Mouse (Mus musculus): ENCODE results near the gene Kmt2e. TPM values are rescaled to one million over a fixed set of nuclear protein-coding genes. Genes with fewer than 3 reads are reported as not detected.

The Kmt2e gene
- polyA plus RNA-seq, 1 experiment = 315 TPM

DNA sequence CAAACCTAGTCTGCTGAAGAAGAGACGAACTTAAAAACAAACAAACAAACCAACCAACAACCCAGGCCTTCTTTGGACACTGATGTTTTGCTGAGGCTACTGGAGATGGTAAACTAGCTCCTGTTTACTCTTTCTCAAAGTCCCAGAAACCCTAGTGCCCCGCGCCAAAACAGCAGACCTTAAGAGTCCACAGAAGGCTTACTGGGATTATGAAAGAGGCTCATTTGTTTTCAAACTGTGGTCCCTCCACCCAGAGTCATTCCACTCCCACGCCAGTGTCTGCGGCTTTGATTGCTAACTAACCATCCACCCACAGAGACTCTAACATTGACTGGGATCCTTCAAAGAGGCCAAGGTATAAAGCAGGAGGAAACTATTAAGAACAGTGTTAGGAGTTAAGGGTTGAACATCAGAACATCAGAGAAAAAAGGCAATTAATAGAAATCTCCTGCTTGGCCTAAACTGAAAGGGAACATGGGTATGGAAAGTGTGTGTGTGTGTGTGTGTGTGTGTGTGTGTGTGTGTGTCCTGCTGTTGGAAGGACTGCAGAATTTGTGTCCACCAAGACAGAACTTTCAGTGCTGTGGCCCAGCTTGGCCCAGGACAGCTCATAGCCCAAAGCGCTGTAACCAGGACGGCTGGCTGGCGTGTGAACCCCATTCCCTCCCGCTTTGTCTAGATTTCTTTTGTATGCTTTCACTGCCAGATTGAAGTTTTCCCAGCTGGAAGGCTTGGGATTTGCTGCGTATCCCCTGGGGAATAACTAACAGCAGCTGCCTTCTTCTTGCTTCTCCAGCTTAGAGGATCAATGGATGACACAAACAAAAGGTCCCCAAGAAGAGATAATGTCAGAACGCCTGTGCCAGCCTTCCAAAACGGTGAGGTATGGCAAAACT lies 20.4 kb upstream of the Kmt2e start:
- H3K4me3 ChIP-seq (ENCODE audit: insufficient read depth, low read depth, low read length) = no peak overlapping the region
- peaks cover 19% of the 10 kb centered on the region for H3K4me1 ChIP-seq (ENCODE audit: control insufficient read depth, insufficient read depth, low read length)
- H3K27ac ChIP-seq (ENCODE audit: insufficient read depth, low read depth, low read length) = 0 out of 2 replicates have a peak overlapping the region, but pooled peaks have one; percentile 48
- 17% methylated on average over 12 of the region's 12 CpGs for WGBS
- TF ChIP-seq CTCF (IDR thresholded peaks at IDR 0.05; ENCODE audit: insufficient read depth, low read depth, low read length) = no peak
- no peak for TF ChIP-seq POLR2A (IDR thresholded peaks at IDR 0.05; ENCODE audit: insufficient read depth, low read depth, low read length)

DNA sequence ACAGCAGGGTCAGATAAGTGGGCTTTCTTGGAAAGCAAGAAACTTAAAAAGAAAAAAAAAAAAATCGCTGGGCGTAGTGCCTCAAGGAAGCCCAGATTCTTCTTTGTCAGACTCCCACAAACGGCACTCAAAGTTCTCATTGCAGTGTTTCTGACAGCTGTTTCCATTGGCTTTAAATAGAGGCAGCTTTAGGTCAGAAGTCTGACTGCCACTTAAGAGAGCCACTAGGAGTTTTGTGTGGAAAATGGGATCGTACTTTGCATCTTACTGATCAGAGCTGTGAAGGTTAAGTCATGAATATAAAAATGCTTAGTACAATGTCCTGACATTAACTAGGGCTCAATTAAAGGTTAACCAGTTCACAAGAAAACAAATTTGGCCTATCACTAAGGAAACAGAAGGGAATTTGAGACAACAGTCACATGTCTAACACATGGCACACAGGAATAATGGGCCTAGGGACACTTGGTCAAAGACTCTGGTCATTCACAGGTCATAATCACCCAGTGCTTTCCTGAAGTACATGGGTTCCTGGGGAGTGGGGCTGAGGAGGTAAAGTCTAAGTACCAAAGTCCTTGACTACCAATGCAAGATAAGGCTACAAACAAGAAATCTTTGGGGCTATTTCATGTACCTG lies 19.6 kb upstream of the Kmt2e start:
- Histone ChIP-seq H3K4me1 (ENCODE audit: control insufficient read depth, insufficient read depth, low read length) (peaks cover 21% of the 10 kb centered on the region), H3K4me3 (ENCODE audit: insufficient read depth, low read depth, low read length) (no peak overlapping the region)

DNA sequence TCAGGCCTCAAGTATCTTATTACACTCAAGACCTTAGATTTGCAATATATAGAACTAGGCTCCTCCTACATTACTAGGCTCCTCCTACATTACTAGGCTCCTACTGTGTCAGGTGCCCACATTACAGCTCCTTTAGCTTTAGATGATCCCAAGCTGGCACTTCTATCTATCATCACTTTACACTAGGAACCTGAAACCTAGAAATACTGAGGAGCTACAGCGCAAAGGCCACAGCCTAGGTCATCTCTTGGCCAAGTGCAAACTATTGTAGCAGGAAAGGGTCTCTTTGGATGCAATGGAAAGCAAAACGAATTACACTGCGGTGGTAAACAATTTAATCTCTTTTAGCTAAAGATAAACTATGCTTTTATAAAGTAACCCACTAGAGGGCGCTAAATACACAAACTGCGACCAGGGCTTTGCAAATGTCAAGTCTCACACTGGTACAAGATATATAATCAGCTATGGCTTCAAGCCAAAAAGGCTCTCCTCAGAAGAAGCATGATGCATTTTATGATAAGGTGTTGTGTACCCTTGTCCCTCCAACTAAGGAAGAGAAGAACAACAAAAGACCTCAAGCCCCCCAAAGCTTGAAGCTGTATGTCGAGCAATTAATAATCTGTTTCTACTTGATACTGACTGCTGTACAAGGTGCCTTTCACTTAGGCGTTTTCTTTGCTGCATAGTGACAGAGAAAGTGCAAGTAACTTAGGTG lies 18.5 kb upstream of the Kmt2e start:
- H3K27ac ChIP-seq (ENCODE audit: insufficient read depth, low read depth, low read length) = peak overlapping the region; percentile 19; the same call in 1 of the 2 replicates
- H3K4me1 ChIP-seq (ENCODE audit: control insufficient read depth, insufficient read depth, low read length) = peaks cover 19% of the 10 kb centered on the region
- WGBS = 10% methylated on average over 7 of the region's 7 CpGs
- TF ChIP-seq POLR2A (IDR thresholded peaks at IDR 0.05; ENCODE audit: insufficient read depth, low read depth, low read length) (no peak), CTCF (IDR thresholded peaks at IDR 0.05; ENCODE audit: insufficient read depth, low read depth, low read length) (no peak)
- no peak overlapping the region for H3K4me3 ChIP-seq (ENCODE audit: insufficient read depth, low read depth, low read length)

More for the DNA sequence above, 19.6 kb upstream of the Kmt2e start:
- H3K27ac ChIP-seq (ENCODE audit: insufficient read depth, low read depth, low read length) = 0 out of 2 replicates have a peak overlapping the region, but pooled peaks have one; percentile 1
- TF ChIP-seq CTCF (IDR thresholded peaks at IDR 0.05; ENCODE audit: insufficient read depth, low read depth, low read length) (no peak), POLR2A (IDR thresholded peaks at IDR 0.05; ENCODE audit: insufficient read depth, low read depth, low read length) (no peak)
- 23% methylated on average over 4 of the region's 4 CpGs for WGBS

DNA sequence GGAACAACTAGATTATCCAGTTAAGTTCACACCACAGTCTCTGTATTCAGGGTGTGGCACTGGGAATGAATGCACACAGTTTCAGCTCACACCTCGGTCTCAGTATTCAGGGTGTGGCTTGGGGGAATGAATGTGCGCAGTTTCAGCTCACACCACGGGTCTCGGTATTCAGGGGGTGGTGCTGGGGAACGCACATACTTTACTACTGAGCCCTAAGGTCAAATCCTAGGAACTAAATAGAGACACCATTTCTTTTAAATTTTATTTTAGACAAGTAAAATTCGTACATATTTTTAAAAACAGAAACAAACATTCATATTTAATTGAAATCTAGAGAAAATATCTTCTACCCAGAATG lies 18.0 kb upstream of the Kmt2e start:
- Histone ChIP-seq H3K4me3 (ENCODE audit: insufficient read depth, low read depth, low read length) (no peak overlapping the region), H3K4me1 (ENCODE audit: control insufficient read depth, insufficient read depth, low read length) (peaks cover 19% of the 10 kb centered on the region), H3K27ac (ENCODE audit: insufficient read depth, low read depth, low read length) (peak overlapping the region; percentile 19; the same call in 1 of the 2 replicates)
- TF ChIP-seq CTCF (IDR thresholded peaks at IDR 0.05; ENCODE audit: insufficient read depth, low read depth, low read length) (no peak), POLR2A (IDR thresholded peaks at IDR 0.05; ENCODE audit: insufficient read depth, low read depth, low read length) (no peak)
- 20% methylated on average over 6 of the region's 6 CpGs for WGBS

DNA sequence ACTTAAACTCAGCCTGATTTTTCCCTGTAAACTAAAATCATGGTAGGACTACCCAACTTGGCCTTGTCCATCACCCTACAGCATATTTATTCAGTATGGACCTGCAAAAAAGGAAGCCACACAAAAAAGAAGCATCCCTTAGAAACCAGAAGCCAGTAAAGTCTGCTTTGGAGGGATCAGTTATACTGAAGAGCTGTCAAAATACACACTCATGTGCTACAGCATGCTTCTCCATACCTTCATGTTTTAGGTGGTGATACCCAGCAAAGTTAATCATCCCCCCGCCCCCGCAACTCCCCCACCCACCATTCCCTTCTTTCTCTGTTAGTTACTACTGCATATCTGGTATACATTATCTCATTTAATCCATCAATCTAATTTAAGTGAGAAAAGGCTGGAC lies 16.5 kb upstream of the Kmt2e start:
- Histone ChIP-seq H3K27ac (ENCODE audit: insufficient read depth, low read depth, low read length) (peak overlapping the region; percentile 99), H3K4me3 (ENCODE audit: insufficient read depth, low read depth, low read length) (no peak overlapping the region), H3K4me1 (ENCODE audit: control insufficient read depth, insufficient read depth, low read length) (peaks cover 12% of the 10 kb centered on the region)
- WGBS = 37% methylated on average over 2 of the region's 2 CpGs
- TF ChIP-seq CTCF (IDR thresholded peaks at IDR 0.05; ENCODE audit: insufficient read depth, low read depth, low read length) (no peak), POLR2A (IDR thresholded peaks at IDR 0.05; ENCODE audit: insufficient read depth, low read depth, low read length) (no peak)

DNA sequence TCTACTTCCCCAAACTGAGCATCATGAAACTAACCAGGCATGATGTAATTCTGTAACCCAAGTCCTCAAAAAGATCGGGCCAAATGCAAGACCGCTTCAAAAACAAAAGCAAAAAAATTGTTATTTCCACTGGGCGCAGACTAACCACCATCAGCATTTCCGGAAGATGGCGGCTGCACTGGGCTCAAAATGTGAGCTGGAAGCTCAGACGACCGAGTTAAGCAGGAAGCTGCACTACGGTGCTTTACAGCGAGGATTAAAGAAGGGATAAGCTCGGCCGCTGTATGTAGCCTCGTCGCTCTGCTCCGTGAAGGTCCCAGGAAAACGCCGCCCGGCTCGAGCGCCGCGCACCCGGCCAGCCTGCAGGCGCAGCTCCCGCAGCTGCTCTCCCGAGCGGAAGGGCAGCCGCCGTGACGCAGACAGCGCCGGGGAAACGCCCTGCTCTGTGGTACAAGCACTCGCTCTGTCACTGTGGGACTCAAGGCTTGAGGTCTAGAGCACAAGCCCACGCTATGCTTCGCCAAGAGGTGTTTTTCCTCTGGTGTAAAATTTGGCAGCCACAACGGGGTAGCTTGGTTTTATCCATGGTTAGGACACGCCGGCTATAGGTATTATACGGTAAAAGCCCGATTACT lies 16.0 kb upstream of the Kmt2e start:
- Histone ChIP-seq H3K27ac (ENCODE audit: insufficient read depth, low read depth, low read length) (peak overlapping the region; percentile 99), H3K4me1 (ENCODE audit: control insufficient read depth, insufficient read depth, low read length) (peaks cover 12% of the 10 kb centered on the region), H3K4me3 (ENCODE audit: insufficient read depth, low read depth, low read length) (peak overlapping the region; percentile 97)
- WGBS = under 1% methylated on average over 40 of the region's 40 CpGs
- TF ChIP-seq CTCF (IDR thresholded peaks at IDR 0.05; ENCODE audit: insufficient read depth, low read depth, low read length) = no peak
- TF ChIP-seq POLR2A (IDR thresholded peaks at IDR 0.05; ENCODE audit: insufficient read depth, low read depth, low read length) = peak; percentile 86

DNA sequence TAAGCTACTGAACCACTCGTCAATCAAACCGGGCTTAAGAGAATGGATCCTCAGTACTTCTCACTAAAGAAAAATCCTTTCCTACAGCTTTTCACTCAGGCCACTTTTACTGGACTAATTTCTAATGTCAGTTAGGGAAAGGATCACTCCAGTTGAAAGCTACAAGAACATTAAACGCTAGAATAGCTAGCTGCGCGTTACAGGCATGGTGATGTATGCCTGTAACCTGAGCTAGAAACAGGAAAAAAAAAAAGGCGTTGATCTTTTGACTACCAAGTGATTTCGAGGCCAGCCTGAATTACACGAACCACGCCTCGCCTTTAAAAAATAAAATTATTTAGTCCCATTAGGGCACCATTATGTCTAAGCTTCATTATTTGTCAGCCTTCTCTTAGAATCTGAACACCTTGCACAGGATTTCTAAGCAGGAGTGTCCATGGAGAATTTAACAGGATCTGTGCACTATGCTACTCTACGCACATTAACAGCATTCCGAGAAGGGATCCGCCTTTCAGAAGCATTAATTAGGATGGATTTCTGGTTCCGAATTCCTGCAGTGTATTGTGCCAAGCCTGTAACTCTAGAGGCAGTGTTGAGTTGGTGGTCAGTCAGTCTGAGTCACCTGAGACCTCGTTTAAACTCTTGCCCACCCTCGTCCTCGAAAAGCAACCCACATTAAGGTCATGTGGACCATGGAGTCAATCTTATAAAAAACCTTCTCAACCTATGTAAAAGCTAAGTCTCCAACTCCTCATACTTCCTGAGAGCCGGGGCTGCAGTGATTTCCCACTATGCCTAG lies 15.2 kb upstream of the Kmt2e start:
- Histone ChIP-seq H3K4me1 (ENCODE audit: control insufficient read depth, insufficient read depth, low read length) (peaks cover 10% of the 10 kb centered on the region), H3K4me3 (ENCODE audit: insufficient read depth, low read depth, low read length) (no peak overlapping the region), H3K27ac (ENCODE audit: insufficient read depth, low read depth, low read length) (peak overlapping the region; percentile 99)
- WGBS = 4% methylated on average over 18 of the region's 18 CpGs
- TF ChIP-seq POLR2A (IDR thresholded peaks at IDR 0.05; ENCODE audit: insufficient read depth, low read depth, low read length) = no peak
- no peak for TF ChIP-seq CTCF (IDR thresholded peaks at IDR 0.05; ENCODE audit: insufficient read depth, low read depth, low read length)

Data from olfactory bulb, adult 2 months (tissue).